Mouse (Mus musculus): ENCODE results near the gene Plcd1. TPM values are rescaled to one million over a fixed set of nuclear protein-coding genes. Genes with fewer than 3 reads are reported as not detected.

Plcd1 gene
- polyA plus RNA-seq, 1 experiment = 55.3 TPM

GRCm38 (mm10) chr9:119120168-119120560, 26.9 kb upstream of the Plcd1 start:
- Histone ChIP-seq H3K27ac (ENCODE audit: insufficient read depth, low read depth, low read length) (no peak overlapping the region), H3K27me3 (ENCODE audit: control insufficient read depth, insufficient read depth, low read length) (no peaks in the 10 kb centered on the region), H3K4me3 (ENCODE audit: low read depth, low read length) (no peak overlapping the region), H3K36me3 (ENCODE audit: control insufficient read depth, insufficient read depth, low read length) (no peaks in the 10 kb centered on the region), H3K4me1 (ENCODE audit: control insufficient read depth, insufficient read depth, insufficient read length, low read length) (no peaks in the 10 kb centered on the region)
- TF ChIP-seq CTCF (IDR thresholded peaks at IDR 0.05; ENCODE audit: extremely low read depth, insufficient read length, insufficient replicate concordance, low read depth, low read length) (no peak), POLR2A (IDR thresholded peaks at IDR 0.05; ENCODE audit: low read depth, low read length) (no peak)
- WGBS = 54% methylated on average over 3 of the region's 3 CpGs

GRCm38 (mm10) chr9:119119409-119120167, 26.3 kb upstream of the Plcd1 start:
- Histone ChIP-seq H3K36me3 (ENCODE audit: control insufficient read depth, insufficient read depth, low read length) (no peaks in the 10 kb centered on the region), H3K27ac (ENCODE audit: insufficient read depth, low read depth, low read length) (no peak overlapping the region), H3K4me3 (ENCODE audit: low read depth, low read length) (no peak overlapping the region), H3K27me3 (ENCODE audit: control insufficient read depth, insufficient read depth, low read length) (no peaks in the 10 kb centered on the region), H3K4me1 (ENCODE audit: control insufficient read depth, insufficient read depth, insufficient read length, low read length) (no peaks in the 10 kb centered on the region)
- WGBS = 86% methylated on average over 19 of the region's 19 CpGs
- TF ChIP-seq CTCF (IDR thresholded peaks at IDR 0.05; ENCODE audit: extremely low read depth, insufficient read length, insufficient replicate concordance, low read depth, low read length) (no peak), POLR2A (IDR thresholded peaks at IDR 0.05; ENCODE audit: low read depth, low read length) (no peak)

DNA sequence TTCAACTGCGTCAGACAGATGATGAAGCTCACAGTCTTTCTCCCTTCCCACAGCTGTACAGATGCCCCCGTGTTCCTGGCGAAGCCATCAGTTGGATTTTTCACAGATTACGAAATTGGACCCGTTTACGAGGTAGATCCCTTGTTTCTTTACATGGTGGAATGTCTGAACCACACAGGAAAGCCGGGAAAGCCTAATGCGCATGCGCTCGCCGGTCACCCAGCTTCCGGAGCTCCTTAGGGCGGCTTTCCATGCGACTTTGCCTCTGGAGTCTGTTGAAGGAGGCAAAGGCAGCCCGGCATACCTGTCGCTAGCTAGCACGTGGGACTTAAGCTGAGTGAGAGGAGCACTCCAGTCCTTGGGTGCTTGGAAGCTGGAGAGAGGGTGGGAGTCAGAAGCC, 21.6 kb upstream of the Plcd1 start:
- no peak overlapping the region for H3K4me3 ChIP-seq (ENCODE audit: low read depth, low read length)
- WGBS = 82% methylated on average over 17 of the region's 17 CpGs
- no peaks in the 10 kb centered on the region for H3K36me3 ChIP-seq (ENCODE audit: control insufficient read depth, insufficient read depth, low read length)
- H3K27me3 ChIP-seq (ENCODE audit: control insufficient read depth, insufficient read depth, low read length) = no peaks in the 10 kb centered on the region
- no peak overlapping the region for H3K27ac ChIP-seq (ENCODE audit: insufficient read depth, low read depth, low read length)
- TF ChIP-seq POLR2A (IDR thresholded peaks at IDR 0.05; ENCODE audit: low read depth, low read length) (no peak), CTCF (IDR thresholded peaks at IDR 0.05; ENCODE audit: extremely low read depth, insufficient read length, insufficient replicate concordance, low read depth, low read length) (no peak)
- H3K4me1 ChIP-seq (ENCODE audit: control insufficient read depth, insufficient read depth, insufficient read length, low read length) = no peaks in the 10 kb centered on the region

DNA sequence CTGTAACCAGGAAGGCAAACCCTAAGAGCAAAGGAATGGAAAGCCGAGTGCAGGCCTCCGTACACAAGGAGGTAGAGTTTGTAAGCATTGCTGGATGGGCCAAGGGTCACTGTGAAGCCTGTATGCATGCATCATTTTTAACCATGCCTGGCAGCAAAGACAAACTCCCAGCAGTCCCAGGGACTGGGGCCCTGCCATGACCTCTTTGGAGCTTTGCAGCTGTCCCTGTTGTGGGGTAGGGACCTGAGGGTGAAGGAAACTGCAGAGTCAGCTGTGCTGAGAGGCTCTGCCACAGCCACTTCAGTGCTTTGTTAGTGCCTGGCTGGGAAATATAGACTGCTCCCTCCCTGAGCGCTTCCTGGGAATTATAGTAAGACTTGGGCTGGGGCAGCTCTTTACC, 17.3 kb upstream of the Plcd1 start:
- no peaks in the 10 kb centered on the region for H3K27me3 ChIP-seq (ENCODE audit: control insufficient read depth, insufficient read depth, low read length)
- H3K36me3 ChIP-seq (ENCODE audit: control insufficient read depth, insufficient read depth, low read length) = no peaks in the 10 kb centered on the region
- no peak for TF ChIP-seq CTCF (IDR thresholded peaks at IDR 0.05; ENCODE audit: extremely low read depth, insufficient read length, insufficient replicate concordance, low read depth, low read length)
- no peak for TF ChIP-seq POLR2A (IDR thresholded peaks at IDR 0.05; ENCODE audit: low read depth, low read length)
- H3K4me1 ChIP-seq (ENCODE audit: control insufficient read depth, insufficient read depth, insufficient read length, low read length) = no peaks in the 10 kb centered on the region
- H3K4me3 ChIP-seq (ENCODE audit: low read depth, low read length) = no peak overlapping the region
- no peak overlapping the region for H3K27ac ChIP-seq (ENCODE audit: insufficient read depth, low read depth, low read length)
- WGBS = 56% methylated on average over 3 of the region's 3 CpGs

- Histone ChIP-seq H3K27ac (ENCODE audit: insufficient read depth, low read depth, low read length) (no peak overlapping the region), H3K4me3 (ENCODE audit: low read depth, low read length) (no peak overlapping the region), H3K4me1 (ENCODE audit: control insufficient read depth, insufficient read depth, insufficient read length, low read length) (no peaks in the 10 kb centered on the region), H3K36me3 (ENCODE audit: control insufficient read depth, insufficient read depth, low read length) (no peaks in the 10 kb centered on the region), H3K27me3 (ENCODE audit: control insufficient read depth, insufficient read depth, low read length) (no peaks in the 10 kb centered on the region)
- TF ChIP-seq POLR2A (IDR thresholded peaks at IDR 0.05; ENCODE audit: low read depth, low read length) (no peak), CTCF (IDR thresholded peaks at IDR 0.05; ENCODE audit: extremely low read depth, insufficient read length, insufficient replicate concordance, low read depth, low read length) (no peak)
- WGBS = 67% methylated on average over 12 of the region's 12 CpGs
These were observed 16.5 kb upstream of the Plcd1 start for GRCm38 (mm10) chr9:119109685-119110353.

DNA sequence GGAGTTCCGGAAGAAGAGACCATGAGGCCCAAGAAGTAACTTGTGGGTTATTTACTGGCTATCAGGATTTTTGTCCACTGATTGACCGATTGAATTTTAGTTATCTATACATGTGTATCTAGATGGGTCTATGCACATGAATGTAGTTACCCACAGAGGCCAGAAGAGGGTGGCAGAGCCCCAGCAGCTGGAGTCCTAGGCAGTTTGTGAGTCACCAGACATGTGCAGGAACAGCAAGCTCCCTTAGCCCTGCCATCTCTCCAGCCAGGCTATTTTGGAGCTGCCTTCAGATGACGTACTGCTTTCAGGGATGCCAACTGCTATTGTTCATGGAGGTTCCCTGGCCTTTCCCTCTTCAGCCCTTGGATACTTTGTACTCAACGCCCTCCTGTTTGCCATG, 14.3 kb upstream of the Plcd1 start:
- H3K27ac ChIP-seq (ENCODE audit: insufficient read depth, low read depth, low read length) = no peak overlapping the region
- no peaks in the 10 kb centered on the region for H3K27me3 ChIP-seq (ENCODE audit: control insufficient read depth, insufficient read depth, low read length)
- WGBS = 90% methylated on average over 4 of the region's 4 CpGs
- H3K4me1 ChIP-seq (ENCODE audit: control insufficient read depth, insufficient read depth, insufficient read length, low read length) = peaks cover 4% of the 10 kb centered on the region; the same call in 1 of the 2 replicates
- H3K4me3 ChIP-seq (ENCODE audit: low read depth, low read length) = no peak overlapping the region
- no peaks in the 10 kb centered on the region for H3K36me3 ChIP-seq (ENCODE audit: control insufficient read depth, insufficient read depth, low read length)
- TF ChIP-seq CTCF (IDR thresholded peaks at IDR 0.05; ENCODE audit: extremely low read depth, insufficient read length, insufficient replicate concordance, low read depth, low read length) (peak; percentile 49; the same call in 1 of the 2 replicates), POLR2A (IDR thresholded peaks at IDR 0.05; ENCODE audit: low read depth, low read length) (no peak)

GRCm38 (mm10) chr9:119102783-119103113, 9.4 kb upstream of the Plcd1 start:
- Histone ChIP-seq H3K27ac (ENCODE audit: insufficient read depth, low read depth, low read length) (no peak overlapping the region), H3K36me3 (ENCODE audit: control insufficient read depth, insufficient read depth, low read length) (no peaks in the 10 kb centered on the region), H3K4me1 (ENCODE audit: control insufficient read depth, insufficient read depth, insufficient read length, low read length) (peaks cover 5% of the 10 kb centered on the region; the same call in 1 of the 2 replicates), H3K4me3 (ENCODE audit: low read depth, low read length) (peak overlapping the region; percentile 70), H3K27me3 (ENCODE audit: control insufficient read depth, insufficient read depth, low read length) (no peaks in the 10 kb centered on the region)
- whole genome bisulfite sequencing = 3% methylated on average over 19 of the region's 19 CpGs
- TF ChIP-seq CTCF (IDR thresholded peaks at IDR 0.05; ENCODE audit: extremely low read depth, insufficient read length, insufficient replicate concordance, low read depth, low read length) = no peak
- TF ChIP-seq POLR2A (IDR thresholded peaks at IDR 0.05; ENCODE audit: low read depth, low read length) = no peak

Measured in small intestine, adult 2 months (tissue).